Mouse (Mus musculus): ENCODE results near the gene BC025920. TPM values are rescaled to one million over a fixed set of nuclear protein-coding genes. Genes with fewer than 3 reads are reported as not detected.

Gene BC025920
- polyA plus RNA-seq (2014; fragmentation: Illumina TruSeq; extraction: RNeasy Lipid Tissue Mini Kit (QIAGEN cat#74804); ENCODE audit: low read depth, low replicate concordance): 2.3 TPM

GRCm38 (mm10) chr10:81605974-81606751 lies at the start of gene BC025920:
BC025920 (plus strand) TSS chr10:81606270.

GRCm38 (mm10) chr10:81559163-81559626 lies 46.9 kb upstream of the BC025920 start, which contains the start of gene Aes:
Aes (plus strand) TSS chr10:81559488.

GRCm38 (mm10) chr10:81574081-81575056 lies 31.7 kb upstream of the BC025920 start, which contains the start of gene Tle2:
Tle2 (plus strand) TSS chr10:81574561.

GRCm38 (mm10) chr10:81600738-81601203 lies 5.3 kb upstream of the BC025920 start, which contains the start of gene Tle6:
Tle6 (minus strand) TSS chr10:81601073.

GRCm38 (mm10) chr10:81626994-81627835 lies 21.1 kb downstream of the BC025920 start, which contains the start of gene Sirt6:
Sirt6 (minus strand) TSS chr10:81627797.

GRCm38 (mm10) chr10:81628390-81628789 lies 22.3 kb downstream of the BC025920 start, which contains the start of gene Ankrd24:
Ankrd24 (plus strand) TSS chr10:81628540.

GRCm38 (mm10) chr10:81648803-81649775 lies 43.0 kb downstream of the BC025920 start, which contains the start of gene Gm10778:
Gm10778 (plus strand) TSS chr10:81649059.

Other genes with a start within 250 kb of the BC025920 start
- 0.24 TPM for gene Mfsd12, start 248.8 kb upstream of the BC025920 start, polyA plus RNA-seq (2014; fragmentation: Illumina TruSeq; extraction: RNeasy Lipid Tissue Mini Kit (QIAGEN cat#74804); ENCODE audit: low read depth, low replicate concordance)
- gene 4930404N11Rik, start 240.5 kb upstream of the BC025920 start, polyA plus RNA-seq (2014; fragmentation: Illumina TruSeq; extraction: RNeasy Lipid Tissue Mini Kit (QIAGEN cat#74804); ENCODE audit: low read depth, low replicate concordance): not detected
- not detected for gene Fzr1, start 227.8 kb upstream of the BC025920 start, polyA plus RNA-seq (2014; fragmentation: Illumina TruSeq; extraction: RNeasy Lipid Tissue Mini Kit (QIAGEN cat#74804); ENCODE audit: low read depth, low replicate concordance)
- gene Dohh, start 221.8 kb upstream of the BC025920 start, polyA plus RNA-seq (2014; fragmentation: Illumina TruSeq; extraction: RNeasy Lipid Tissue Mini Kit (QIAGEN cat#74804); ENCODE audit: low read depth, low replicate concordance): not detected
- not detected for gene Gm48551, start 221.8 kb upstream of the BC025920 start, polyA plus RNA-seq (2014; fragmentation: Illumina TruSeq; extraction: RNeasy Lipid Tissue Mini Kit (QIAGEN cat#74804); ENCODE audit: low read depth, low replicate concordance)
- not detected for gene Gm48552, start 217.3 kb upstream of the BC025920 start, polyA plus RNA-seq (2014; fragmentation: Illumina TruSeq; extraction: RNeasy Lipid Tissue Mini Kit (QIAGEN cat#74804); ENCODE audit: low read depth, low replicate concordance)
- 25.1 TPM for gene Smim24, start 213.2 kb upstream of the BC025920 start, polyA plus RNA-seq (2014; fragmentation: Illumina TruSeq; extraction: RNeasy Lipid Tissue Mini Kit (QIAGEN cat#74804); ENCODE audit: low read depth, low replicate concordance)
- 11.8 TPM for gene Nfic, start 150.6 kb upstream of the BC025920 start, polyA plus RNA-seq (2014; fragmentation: Illumina TruSeq; extraction: RNeasy Lipid Tissue Mini Kit (QIAGEN cat#74804); ENCODE audit: low read depth, low replicate concordance)
- not detected for gene Celf5, start 123.6 kb upstream of the BC025920 start, polyA plus RNA-seq (2014; fragmentation: Illumina TruSeq; extraction: RNeasy Lipid Tissue Mini Kit (QIAGEN cat#74804); ENCODE audit: low read depth, low replicate concordance)
- 0.53 TPM for gene Ncln, start 109.9 kb upstream of the BC025920 start, polyA plus RNA-seq (2014; fragmentation: Illumina TruSeq; extraction: RNeasy Lipid Tissue Mini Kit (QIAGEN cat#74804); ENCODE audit: low read depth, low replicate concordance)
- gene S1pr4, start 106.1 kb upstream of the BC025920 start, polyA plus RNA-seq (2014; fragmentation: Illumina TruSeq; extraction: RNeasy Lipid Tissue Mini Kit (QIAGEN cat#74804); ENCODE audit: low read depth, low replicate concordance): not detected
- gene Gna15, start 82.0 kb upstream of the BC025920 start, polyA plus RNA-seq (2014; fragmentation: Illumina TruSeq; extraction: RNeasy Lipid Tissue Mini Kit (QIAGEN cat#74804); ENCODE audit: low read depth, low replicate concordance): not detected
- 2.5 TPM for gene Gna11, start 61.1 kb upstream of the BC025920 start, polyA plus RNA-seq (2014; fragmentation: Illumina TruSeq; extraction: RNeasy Lipid Tissue Mini Kit (QIAGEN cat#74804); ENCODE audit: low read depth, low replicate concordance)
- 18.4 TPM for gene Aes, start 46.8 kb upstream of the BC025920 start, polyA plus RNA-seq (2014; fragmentation: Illumina TruSeq; extraction: RNeasy Lipid Tissue Mini Kit (QIAGEN cat#74804); ENCODE audit: low read depth, low replicate concordance)
- gene Tle2, start 31.7 kb upstream of the BC025920 start, polyA plus RNA-seq (2014; fragmentation: Illumina TruSeq; extraction: RNeasy Lipid Tissue Mini Kit (QIAGEN cat#74804); ENCODE audit: low read depth, low replicate concordance): 6.3 TPM
- 0.73 TPM for gene Tle6, start 5.2 kb upstream of the BC025920 start, polyA plus RNA-seq (2014; fragmentation: Illumina TruSeq; extraction: RNeasy Lipid Tissue Mini Kit (QIAGEN cat#74804); ENCODE audit: low read depth, low replicate concordance)
- not detected for gene Sirt6, start 21.5 kb downstream of the BC025920 start, polyA plus RNA-seq (2014; fragmentation: Illumina TruSeq; extraction: RNeasy Lipid Tissue Mini Kit (QIAGEN cat#74804); ENCODE audit: low read depth, low replicate concordance)
- gene Ankrd24, start 22.3 kb downstream of the BC025920 start, polyA plus RNA-seq (2014; fragmentation: Illumina TruSeq; extraction: RNeasy Lipid Tissue Mini Kit (QIAGEN cat#74804); ENCODE audit: low read depth, low replicate concordance): 2.0 TPM
- 13.7 TPM for gene Gm10778, start 42.8 kb downstream of the BC025920 start, polyA plus RNA-seq (2014; fragmentation: Illumina TruSeq; extraction: RNeasy Lipid Tissue Mini Kit (QIAGEN cat#74804); ENCODE audit: low read depth, low replicate concordance)
- gene Zfp433, start 98.6 kb downstream of the BC025920 start, polyA plus RNA-seq (2014; fragmentation: Illumina TruSeq; extraction: RNeasy Lipid Tissue Mini Kit (QIAGEN cat#74804); ENCODE audit: low read depth, low replicate concordance): 19.9 TPM
- 13.5 TPM for gene Gm3055, start 164.9 kb downstream of the BC025920 start, polyA plus RNA-seq (2014; fragmentation: Illumina TruSeq; extraction: RNeasy Lipid Tissue Mini Kit (QIAGEN cat#74804); ENCODE audit: low read depth, low replicate concordance)
- gene Gm4767, start 205.9 kb downstream of the BC025920 start, polyA plus RNA-seq (2014; fragmentation: Illumina TruSeq; extraction: RNeasy Lipid Tissue Mini Kit (QIAGEN cat#74804); ENCODE audit: low read depth, low replicate concordance): 4.2 TPM